22 mouse cellular contexts compared by ENCODE assay signal in the genomic region with DNA sequence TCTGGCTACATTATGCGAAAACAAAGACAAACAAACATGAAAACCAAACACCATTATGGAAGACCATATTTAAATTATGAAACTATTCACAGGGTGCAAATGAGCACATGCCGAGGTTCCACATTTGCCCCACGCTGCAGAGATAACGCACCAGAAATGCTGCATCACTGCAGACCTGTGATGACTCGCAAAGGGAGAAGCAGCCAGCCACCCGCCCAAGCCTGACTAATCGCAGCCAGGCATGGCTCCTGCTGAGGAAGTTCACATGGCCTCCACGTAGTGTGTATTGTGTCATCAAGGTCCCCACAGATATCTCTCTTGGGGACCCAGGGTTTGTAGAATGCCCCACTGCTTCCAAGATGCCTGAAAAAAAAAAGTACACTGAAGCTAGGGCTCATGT.
DNase-seq lines count a peak whose midpoint lies in the region; ATAC-seq lines count a peak whose summit lies in the region.
"Had no signal": no experiment of that assay in that cellular context is flagged by ENCODE, and none has a peak within 500 bp of the region (broad histone marks: within the 10 kb centered on the region; RNA-seq: fewer than 3 reads in every experiment).

No protein-coding gene starts in this region.

- 0 out of 2 replicates have a peak, but pooled peaks have one; percentile 31 for ATAC-seq in liver, embryonic 15.5 days (ENCODE audit: insufficient read depth)
- no peak for ATAC-seq in inflammation-experienced regulatory T-cells, adult 6 months
- ATAC-seq: forebrain, embryonic 16.5 days; lung, postnatal 0 days had no signal

- H3K27me3 ChIP-seq in liver, embryonic 15.5 days = 0 out of 2 replicates have a peak, but pooled peaks cover 4% of the 10 kb centered on the region
- H3K27me3 ChIP-seq in splenic B cell, adult 2 months (ENCODE audit: control insufficient read depth, insufficient read depth, low read length, poor library complexity, severe bottlenecking) = no peaks in the 10 kb centered on the region
- H3K27me3 ChIP-seq: limb, embryonic 13.5 days; midbrain, embryonic 12.5 days; neural tube, embryonic 13.5 days; stomach, embryonic 15.5 days had no signal

- no peak overlapping the region for H3K4me3 ChIP-seq in liver, embryonic 15.5 days (replicated peaks)
- H3K4me3 ChIP-seq: hindbrain, embryonic 10.5 days; left cerebral cortex, adult 2 months; limb, embryonic 13.5 days; midbrain, embryonic 12.5 days; neural tube, embryonic 13.5 days; stomach, embryonic 15.5 days had no signal

- no peaks in the 10 kb centered on the region for H3K9me3 ChIP-seq in liver, embryonic 15.5 days (replicated peaks)
- H3K9me3 ChIP-seq: hindbrain, embryonic 10.5 days; limb, embryonic 13.5 days; midbrain, embryonic 12.5 days; neural tube, embryonic 13.5 days; stomach, embryonic 15.5 days had no signal

- peak; percentile 5 for DNase-seq in adrenal gland, postnatal 25 days
- no peak for DNase-seq in adrenal gland, postnatal 4 days (ENCODE audit: low spot score in 2 of 2)
- peak; percentile 57 for DNase-seq in MN1 (ENCODE audit: low spot score)
- DNase-seq in splenic B cell, adult 2 months (ENCODE audit: low read depth, low spot score) = peak; percentile 42
- DNase-seq in layer of hippocampus, postnatal 25 days (ENCODE audit: extremely low spot score in 1 of 2, low spot score in 1 of 2) = no peak
- DNase-seq in lung, postnatal 10 days = no peak
- DNase-seq: cerebellum, adult 2 months; gastrocnemius, postnatal 10 days; kidney, postnatal 25 days; retina, postnatal 1 day; thymus, postnatal 25 days had no signal

- no peak overlapping the region for H3K4me2 ChIP-seq in liver, embryonic 15.5 days
- H3K4me2 ChIP-seq: heart, embryonic 11.5 days; limb, embryonic 13.5 days; midbrain, embryonic 12.5 days; neural tube, embryonic 13.5 days; stomach, embryonic 15.5 days had no signal

- H3K27ac ChIP-seq in liver, embryonic 15.5 days (replicated peaks) = no peak overlapping the region
- H3K27ac ChIP-seq: hindbrain, embryonic 10.5 days; left cerebral cortex, adult 2 months; limb, embryonic 13.5 days; midbrain, embryonic 12.5 days; neural tube, embryonic 13.5 days; stomach, embryonic 15.5 days had no signal

- no peaks in the 10 kb centered on the region for H3K36me3 ChIP-seq in liver, embryonic 15.5 days (replicated peaks)
- H3K36me3 ChIP-seq in splenic B cell, adult 2 months (ENCODE audit: control insufficient read depth, insufficient read depth, low read length, poor library complexity, severe bottlenecking) = no peaks in the 10 kb centered on the region
- H3K36me3 ChIP-seq: hindbrain, embryonic 10.5 days; limb, embryonic 13.5 days; midbrain, embryonic 12.5 days; neural tube, embryonic 13.5 days; stomach, embryonic 15.5 days had no signal

- no peaks in the 10 kb centered on the region; the same call in 1 of the 2 replicates for H3K4me1 ChIP-seq in liver, embryonic 15.5 days (replicated peaks)
- H3K4me1 ChIP-seq: limb, embryonic 13.5 days; stomach, embryonic 15.5 days had no signal

- WGBS in liver, embryonic 15.5 days (ENCODE audit: insufficient replicate concordance) = 22% methylated on average over 8 of the region's 8 CpGs

- no peak overlapping the region for H3K9ac ChIP-seq in liver, embryonic 15.5 days
- H3K9ac ChIP-seq: limb, embryonic 13.5 days; midbrain, embryonic 12.5 days; neural tube, embryonic 13.5 days; stomach, embryonic 15.5 days had no signal

Comparison
In these comparisons a context has a peak if more than half of its experiments do, and no peak if none do; other contexts are left out.
1. DNase-seq: peak in adrenal gland, postnatal 25 days (single experiment), MN1 (single experiment) and splenic B cell, adult 2 months (single experiment); none in adrenal gland, postnatal 4 days (0 of 2), layer of hippocampus, postnatal 25 days (0 of 2) and lung, postnatal 10 days (single experiment).